Mouse (Mus musculus) erythroblast, embryonic 14.5 days (primary cell): ENCODE measurements around the gene Itgb3. TPM values are rescaled to one million over a fixed set of nuclear protein-coding genes. Genes with fewer than 3 reads are reported as not detected.

Experiments used
- H3K27me3 ChIP-seq: 2 replicates; pipeline ENCODE4 v1.6.1; 2012; ENCODE audit warnings: inconsistent platforms; ENCODE audit not compliant: control insufficient read depth
- H3K36me3 ChIP-seq: 2 replicates; pipeline ENCODE4 v1.6.1; 2012; ENCODE audit warnings: mild to moderate bottlenecking, inconsistent platforms; ENCODE audit not compliant: control insufficient read depth
- H3K4me1 ChIP-seq: 2 replicates; pipeline ENCODE4 v1.6.1; 2012; ENCODE audit warnings: inconsistent platforms; ENCODE audit not compliant: control insufficient read depth
- H3K4me3 ChIP-seq: replicated peaks from 2 replicates; pipeline ENCODE3; 2012; ENCODE audit warnings: moderate library complexity, mild to moderate bottlenecking, inconsistent platforms
- H3K9me3 ChIP-seq: 2 replicates; pipeline ENCODE4 v1.6.1; 2012; ENCODE audit warnings: low read length, inconsistent platforms, mixed read lengths; ENCODE audit not compliant: control insufficient read depth
- GATA1 ChIP-seq: IDR thresholded peaks from 2 replicates; pipeline ENCODE4 v1.6.1; 2012; ENCODE audit warnings: low read length, inconsistent platforms, mixed read lengths
- TAL1 ChIP-seq: IDR thresholded peaks from 3 replicates; pipeline ENCODE4 v1.6.1; 2012; ENCODE audit warnings: low read length, inconsistent platforms, mixed read lengths
- polyA plus RNA-seq: library from polyadenylated mRNA; stranded (reverse); fragments of >175 nt; gene quantifications from 2 replicates; pipeline ENCODE4 v1.2.3, GENCODE M21; 2012

The Itgb3 gene
- polyA plus RNA-seq, 1 experiment, result 0.03 TPM

DNA sequence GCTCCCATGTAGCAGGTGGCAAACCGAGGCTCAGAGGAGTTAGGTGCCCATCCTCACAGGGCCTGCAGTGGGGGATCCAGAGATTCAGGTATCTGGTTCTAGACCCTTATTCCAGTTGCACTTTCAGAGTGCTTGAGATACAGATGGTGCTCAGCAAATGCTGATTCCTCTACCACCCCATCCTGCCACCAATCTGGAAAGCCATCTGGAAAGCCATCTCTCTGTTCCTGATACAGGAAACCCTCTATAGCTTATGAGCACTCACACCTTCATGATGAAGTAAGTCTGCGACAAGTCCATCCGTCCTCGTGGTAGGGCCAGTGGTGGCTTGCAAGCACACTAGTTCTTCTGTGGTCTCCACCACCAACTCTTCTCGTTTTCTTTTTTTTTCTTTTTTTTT lies 27.2 kb upstream of the Itgb3 start:
- Histone ChIP-seq H3K36me3 (no peaks in the 10 kb centered on the region), H3K4me3 (no peak overlapping the region), H3K4me1 (no peaks in the 10 kb centered on the region), H3K9me3 (no peaks in the 10 kb centered on the region), H3K27me3 (peaks cover 52% of the 10 kb centered on the region)
- TF ChIP-seq TAL1, result no peak
- no peak for TF ChIP-seq GATA1

DNA sequence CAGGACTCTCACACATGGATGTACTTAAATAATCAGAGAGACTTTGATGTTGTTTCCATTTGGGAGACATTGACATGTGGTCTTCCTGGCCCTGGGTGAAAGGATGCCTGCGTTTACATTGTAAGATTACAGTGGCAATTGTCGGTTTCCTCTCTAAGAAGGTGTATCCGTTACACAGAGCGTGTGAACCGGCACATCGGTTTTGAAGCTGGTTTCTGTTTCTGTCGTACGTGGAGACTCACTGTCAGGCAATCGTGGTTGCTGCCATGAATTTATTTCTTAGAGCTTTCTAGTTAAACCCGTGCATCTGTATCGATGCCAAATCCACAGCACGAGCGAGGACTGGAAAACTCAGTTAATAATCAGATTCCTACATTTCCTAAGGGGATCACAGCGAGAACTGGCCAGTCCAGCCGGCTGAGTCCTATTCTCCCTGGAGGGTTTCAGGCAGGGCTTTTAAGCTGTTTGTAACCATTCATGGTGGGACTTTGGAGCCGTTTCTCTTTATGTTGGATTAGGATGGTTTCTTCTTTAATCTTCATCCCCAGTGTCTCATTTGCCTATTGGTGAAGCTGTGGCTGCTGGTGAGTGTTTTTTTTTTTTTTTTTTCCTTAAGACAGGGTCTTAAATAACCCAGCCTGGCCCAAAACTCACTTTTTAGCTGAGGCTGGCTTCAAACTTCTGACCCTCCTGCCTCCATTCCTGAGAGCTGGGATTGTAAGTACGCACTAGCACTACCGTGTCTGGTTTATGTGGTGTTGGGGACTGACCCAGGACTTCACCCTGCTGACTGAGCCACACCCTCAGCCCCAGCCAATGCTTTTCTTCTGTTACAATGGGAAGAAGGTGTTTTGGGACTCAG lies 26.1 kb upstream of the Itgb3 start:
- Histone ChIP-seq H3K4me1 (no peaks in the 10 kb centered on the region), H3K4me3 (no peak overlapping the region), H3K9me3 (no peaks in the 10 kb centered on the region), H3K36me3 (no peaks in the 10 kb centered on the region), H3K27me3 (peaks cover 52% of the 10 kb centered on the region)
- no peak for TF ChIP-seq GATA1

DNA sequence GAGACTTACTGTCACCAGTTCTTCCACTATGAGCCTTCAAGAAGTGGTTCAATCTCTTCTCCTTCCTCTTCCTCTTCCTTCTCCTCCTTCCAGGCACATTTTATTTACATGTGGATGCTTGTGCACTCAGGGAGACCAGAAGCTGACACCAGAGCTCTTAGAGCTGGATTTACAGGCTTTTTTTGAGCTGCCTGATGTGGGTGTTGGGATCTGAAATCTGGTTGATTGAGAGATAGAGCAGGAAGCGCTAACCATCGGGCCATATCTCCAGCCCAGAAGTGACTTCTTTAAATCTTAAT lies 25.5 kb upstream of the Itgb3 start:
- TF ChIP-seq GATA1 (no peak), TAL1 (no peak)
- Histone ChIP-seq H3K4me1 (no peaks in the 10 kb centered on the region), H3K4me3 (no peak overlapping the region), H3K9me3 (no peaks in the 10 kb centered on the region), H3K27me3 (peaks cover 52% of the 10 kb centered on the region), H3K36me3 (no peaks in the 10 kb centered on the region)

DNA sequence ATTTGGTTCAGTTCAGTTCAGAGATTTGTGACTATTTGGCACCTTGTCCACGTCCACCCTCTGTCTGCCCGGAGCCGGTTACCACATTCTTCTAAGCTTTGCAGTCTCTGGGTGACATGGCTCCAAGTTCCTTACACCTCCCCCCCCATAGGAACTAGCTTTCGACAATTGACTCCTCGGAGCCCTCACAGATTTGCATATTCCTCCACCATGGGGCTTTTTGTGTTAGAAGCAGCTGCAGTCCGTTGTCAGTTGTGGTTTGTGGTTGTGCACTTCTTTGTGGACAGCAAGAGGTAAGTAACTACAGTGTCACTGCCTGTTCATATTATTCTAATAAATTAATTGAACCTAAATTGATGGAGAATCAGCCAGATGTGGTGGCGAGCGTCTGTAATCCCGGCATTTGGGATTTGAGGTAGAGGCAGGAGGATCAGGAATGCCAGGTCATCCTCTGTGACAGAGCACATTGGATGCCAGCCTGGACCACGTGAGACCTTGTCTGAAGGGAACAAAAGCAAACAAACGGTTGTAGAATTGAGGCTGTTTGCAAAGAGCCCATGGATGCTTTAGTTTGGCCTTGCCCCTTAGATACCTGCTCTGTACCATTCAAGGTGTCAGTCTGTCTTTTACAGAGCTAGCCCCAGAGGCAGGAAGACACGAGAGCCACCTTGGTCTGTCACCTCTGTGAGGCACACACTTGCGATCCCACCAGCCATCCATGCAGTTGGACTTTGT lies 25.0 kb upstream of the Itgb3 start:
- TF ChIP-seq GATA1 (no peak), TAL1 (no peak)
- Histone ChIP-seq H3K4me1 (no peaks in the 10 kb centered on the region), H3K36me3 (no peaks in the 10 kb centered on the region), H3K4me3 (no peak overlapping the region), H3K27me3 (peaks cover 49% of the 10 kb centered on the region), H3K9me3 (no peaks in the 10 kb centered on the region)

DNA sequence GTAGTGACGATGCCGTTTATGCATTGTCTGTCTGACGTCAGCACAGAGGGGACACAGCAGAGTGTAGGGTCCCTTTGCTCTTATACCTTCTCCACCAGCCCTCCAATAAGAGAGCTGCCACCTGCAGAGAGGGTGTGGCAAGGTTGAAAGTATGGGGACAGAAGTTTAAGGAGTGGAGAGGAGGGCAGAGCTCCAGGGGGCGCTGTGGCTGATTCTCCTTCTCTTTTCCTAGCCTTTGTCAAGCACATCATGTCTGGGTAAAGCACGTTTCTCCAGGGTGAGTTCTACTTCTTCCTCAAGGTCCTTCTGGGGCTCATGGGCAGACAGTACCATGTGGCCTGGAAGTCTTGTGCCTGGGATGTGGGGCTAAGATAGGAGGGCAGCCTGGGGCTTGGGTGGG lies 22.3 kb upstream of the Itgb3 start:
- no peaks in the 10 kb centered on the region for H3K4me1 ChIP-seq

DNA sequence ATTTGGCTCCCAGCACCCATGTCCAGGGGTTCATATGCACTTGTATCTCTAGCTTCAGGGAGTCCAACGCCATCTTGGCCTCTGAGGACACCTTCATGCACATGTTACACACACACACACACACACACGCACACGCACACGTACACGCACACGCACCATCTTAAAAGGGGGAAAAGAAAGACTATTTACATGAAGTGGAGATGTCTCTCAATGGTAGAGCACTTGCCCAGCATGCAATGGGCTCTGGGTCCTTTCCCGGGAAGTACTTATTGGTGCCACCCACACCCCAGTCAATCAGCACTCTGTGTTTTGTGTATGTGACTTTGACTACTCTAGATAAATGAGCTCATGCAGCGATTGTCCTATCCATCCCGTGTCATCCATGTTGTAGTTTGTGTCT lies 19.9 kb upstream of the Itgb3 start:
- Histone ChIP-seq H3K9me3 (no peaks in the 10 kb centered on the region), H3K27me3 (peaks cover 6% of the 10 kb centered on the region), H3K36me3 (no peaks in the 10 kb centered on the region), H3K4me1 (no peaks in the 10 kb centered on the region), H3K4me3 (no peak overlapping the region)
- no peak for TF ChIP-seq TAL1
- TF ChIP-seq GATA1, result no peak

More for the DNA sequence above, 22.3 kb upstream of the Itgb3 start:
- peaks cover 28% of the 10 kb centered on the region for H3K27me3 ChIP-seq
- TF ChIP-seq TAL1, result no peak
- TF ChIP-seq GATA1, result no peak
- H3K4me3 ChIP-seq, result no peak overlapping the region
- no peaks in the 10 kb centered on the region for H3K36me3 ChIP-seq
- H3K9me3 ChIP-seq, result no peaks in the 10 kb centered on the region

DNA sequence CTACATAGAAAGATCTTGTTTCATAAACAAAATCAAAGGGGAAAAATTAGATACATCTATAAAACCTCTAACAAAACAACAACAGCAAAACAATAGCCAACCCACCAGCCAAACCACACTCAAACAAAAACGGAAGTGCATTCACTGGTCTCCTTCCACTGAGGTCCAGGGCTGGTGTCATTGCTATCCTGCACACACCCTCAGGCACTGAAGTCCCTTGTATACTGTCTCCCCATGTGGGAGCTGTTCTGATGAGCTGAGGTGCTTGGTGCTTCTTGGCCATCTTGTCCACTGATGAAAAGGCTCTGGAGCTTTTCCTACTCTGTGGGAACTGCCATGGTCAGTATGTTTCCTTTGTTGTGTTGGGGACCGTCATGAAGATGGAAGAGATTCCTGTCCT lies 19.3 kb upstream of the Itgb3 start:
- no peaks in the 10 kb centered on the region for H3K4me1 ChIP-seq

DNA sequence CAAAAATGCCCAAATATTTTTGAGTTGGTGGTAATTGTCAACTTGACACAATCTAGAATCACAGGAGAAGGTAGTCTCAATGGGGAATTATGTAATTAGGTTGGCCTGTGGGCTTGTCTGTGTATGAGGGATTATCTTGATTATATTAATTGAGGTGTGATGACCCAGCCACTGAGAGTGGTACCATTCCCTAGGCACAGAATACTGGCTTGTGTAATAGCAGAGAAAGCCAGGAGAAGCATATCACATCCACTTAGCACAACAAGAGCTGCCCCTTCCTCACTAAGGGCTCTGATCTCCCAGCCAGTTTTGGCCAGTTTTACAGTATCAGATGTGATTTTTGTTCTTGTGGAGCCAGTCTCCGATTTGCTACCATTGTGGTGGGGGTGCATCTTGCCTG lies 18.2 kb upstream of the Itgb3 start:
- Histone ChIP-seq H3K4me3 (no peak overlapping the region), H3K4me1 (no peaks in the 10 kb centered on the region)
- TF ChIP-seq TAL1 (no peak), GATA1 (no peak)

More for the DNA sequence above, 19.3 kb upstream of the Itgb3 start:
- no peak for TF ChIP-seq GATA1
- 0 out of 2 replicates have a peak, but pooled peaks cover 2% of the 10 kb centered on the region for H3K27me3 ChIP-seq
- no peaks in the 10 kb centered on the region for H3K9me3 ChIP-seq
- no peak overlapping the region for H3K4me3 ChIP-seq
- no peaks in the 10 kb centered on the region for H3K36me3 ChIP-seq

DNA sequence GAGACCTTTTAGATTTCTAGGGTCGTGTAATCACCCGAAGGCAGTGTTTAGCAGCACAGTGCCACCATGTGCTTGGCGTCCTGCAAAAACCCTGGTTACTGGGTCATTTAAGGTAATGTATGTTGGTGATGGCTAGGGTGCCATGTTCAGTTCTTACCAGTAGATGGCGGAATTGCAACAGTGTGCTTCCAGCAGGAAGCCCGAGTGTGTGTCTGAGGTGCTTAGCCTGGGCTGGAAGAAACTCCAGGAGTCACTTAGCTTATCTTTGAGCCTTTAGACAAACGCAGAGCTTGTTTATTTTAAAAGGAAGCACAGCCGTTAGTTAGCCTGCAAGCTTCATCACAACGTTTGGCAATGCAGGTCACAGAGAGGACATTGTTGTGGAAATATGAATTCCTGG lies 17.7 kb upstream of the Itgb3 start:
- H3K4me1 ChIP-seq, result no peaks in the 10 kb centered on the region
- TF ChIP-seq GATA1 (no peak), TAL1 (no peak)
- no peaks in the 10 kb centered on the region for H3K9me3 ChIP-seq
- H3K27me3 ChIP-seq, result no peaks in the 10 kb centered on the region
- H3K36me3 ChIP-seq, result no peaks in the 10 kb centered on the region
- H3K4me3 ChIP-seq, result no peak overlapping the region

More for the DNA sequence above, 18.2 kb upstream of the Itgb3 start:
- Histone ChIP-seq H3K27me3 (no peaks in the 10 kb centered on the region), H3K9me3 (no peaks in the 10 kb centered on the region), H3K36me3 (no peaks in the 10 kb centered on the region)
